Mouse (Mus musculus): ENCODE results near the gene Itgal. TPM values are rescaled to one million over a fixed set of nuclear protein-coding genes. Genes with fewer than 3 reads are reported as not detected.
A peak's percentile ranks its signal among the peaks of the same experiment; 100 is the strongest.

Gene Itgal
- total and polyA plus RNA-seq, 2 experiments from 2014 or later: 1.1 to 1.7 TPM

GRCm38 (mm10) chr7:127296786-127297555, 911 bp downstream of the Itgal start:
- H3K36me3 ChIP-seq (replicated peaks; ENCODE audit: control insufficient read depth, insufficient read depth, low read length): no peaks in the 10 kb centered on the region
- H3K4me1 ChIP-seq (ENCODE audit: control insufficient read depth, insufficient read depth): peaks cover 4% of the 10 kb centered on the region; the same call in 1 of the 2 replicates
- H3K9ac ChIP-seq (replicated peaks; ENCODE audit: low read depth, low read length): no peak overlapping the region
- peak overlapping the region; percentile 19; the same call in 1 of the 2 replicates for H3K4me3 ChIP-seq (ENCODE audit: low read depth, low read length)
- 82% methylated on average over 5 of the region's 5 CpGs for WGBS
- peak overlapping the region; percentile 36; the same call in 1 of the 2 replicates for H3K4me2 ChIP-seq (ENCODE audit: low read depth, low read length)
- H3K27ac ChIP-seq (ENCODE audit: low read depth): no peak overlapping the region
- DNase-seq (ENCODE audit: low spot score) (no peak), ATAC-seq (ENCODE audit: insufficient read depth, low read depth) (no peak)
- no peaks in the 10 kb centered on the region for H3K9me3 ChIP-seq (replicated peaks; ENCODE audit: control insufficient read depth, low read length)
- TF ChIP-seq CTCF (IDR thresholded peaks at IDR 0.05; ENCODE audit: low read depth): no peak
- no peak for TF ChIP-seq EP300 (IDR thresholded peaks at IDR 0.05; ENCODE audit: low read depth)
- H3K27me3 ChIP-seq (ENCODE audit: control insufficient read depth, insufficient read depth, low read length): no peaks in the 10 kb centered on the region

- no peaks in the 10 kb centered on the region for H3K27me3 ChIP-seq (ENCODE audit: control insufficient read depth, insufficient read depth, low read length)
- WGBS: 92% methylated on average over 5 of the region's 5 CpGs
- no peak for TF ChIP-seq EP300 (IDR thresholded peaks at IDR 0.05; ENCODE audit: low read depth)
- no peak for TF ChIP-seq CTCF (IDR thresholded peaks at IDR 0.05; ENCODE audit: low read depth)
- peaks cover 4% of the 10 kb centered on the region; the same call in 1 of the 2 replicates for H3K4me1 ChIP-seq (ENCODE audit: control insufficient read depth, insufficient read depth)
- H3K4me3 ChIP-seq (ENCODE audit: low read depth, low read length): no peak overlapping the region
- no peak for DNase-seq (ENCODE audit: low spot score)
- no peaks in the 10 kb centered on the region for H3K36me3 ChIP-seq (replicated peaks; ENCODE audit: control insufficient read depth, insufficient read depth, low read length)
- ATAC-seq (ENCODE audit: insufficient read depth, low read depth): no peak
- no peaks in the 10 kb centered on the region for H3K9me3 ChIP-seq (replicated peaks; ENCODE audit: control insufficient read depth, low read length)
- H3K9ac ChIP-seq (replicated peaks; ENCODE audit: low read depth, low read length): no peak overlapping the region
- peak overlapping the region; percentile 36; the same call in 1 of the 2 replicates for H3K4me2 ChIP-seq (ENCODE audit: low read depth, low read length)
- no peak overlapping the region for H3K27ac ChIP-seq (ENCODE audit: low read depth)
These were observed 1.6 kb downstream of the Itgal start for GRCm38 (mm10) chr7:127297586-127298193.

- Histone ChIP-seq H3K9ac (replicated peaks; ENCODE audit: low read depth, low read length) (no peak overlapping the region), H3K27me3 (ENCODE audit: control insufficient read depth, insufficient read depth, low read length) (no peaks in the 10 kb centered on the region)
- ATAC-seq (ENCODE audit: insufficient read depth, low read depth): no peak
These were observed 12.4 kb downstream of the Itgal start for GRCm38 (mm10) chr7:127308431-127308830.

GRCm38 (mm10) chr7:127308887-127309286, 12.8 kb downstream of the Itgal start:
- ATAC-seq (ENCODE audit: insufficient read depth, low read depth): peak; percentile 53; the same call in 1 of the 2 replicates
- WGBS: 69% methylated on average over 4 of the region's 4 CpGs

More at GRCm38 (mm10) chr7:127308431-127308830, 12.4 kb downstream of the Itgal start:
- 63% methylated on average over 2 of the region's 2 CpGs for WGBS
- Histone ChIP-seq H3K4me1 (ENCODE audit: control insufficient read depth, insufficient read depth) (no peaks in the 10 kb centered on the region; the same call in 1 of the 2 replicates), H3K4me2 (ENCODE audit: low read depth, low read length) (no peak overlapping the region), H3K36me3 (replicated peaks; ENCODE audit: control insufficient read depth, insufficient read depth, low read length) (no peaks in the 10 kb centered on the region), H3K9me3 (replicated peaks; ENCODE audit: control insufficient read depth, low read length) (no peaks in the 10 kb centered on the region), H3K4me3 (ENCODE audit: low read depth, low read length) (no peak overlapping the region), H3K27ac (ENCODE audit: low read depth) (no peak overlapping the region)
- no peak for DNase-seq (ENCODE audit: low spot score)
- no peak for TF ChIP-seq EP300 (IDR thresholded peaks at IDR 0.05; ENCODE audit: low read depth)
- TF ChIP-seq CTCF (IDR thresholded peaks at IDR 0.05; ENCODE audit: low read depth): no peak

GRCm38 (mm10) chr7:127309951-127310350, 13.9 kb downstream of the Itgal start:
- no peak overlapping the region for H3K27ac ChIP-seq (ENCODE audit: low read depth)
- no peak overlapping the region for H3K4me3 ChIP-seq (ENCODE audit: low read depth, low read length)
- H3K4me1 ChIP-seq (ENCODE audit: control insufficient read depth, insufficient read depth): no peaks in the 10 kb centered on the region; the same call in 1 of the 2 replicates
- no peak overlapping the region for H3K4me2 ChIP-seq (ENCODE audit: low read depth, low read length)
- ATAC-seq (ENCODE audit: insufficient read depth, low read depth) (no peak), DNase-seq (ENCODE audit: low spot score) (no peak)
- H3K36me3 ChIP-seq (replicated peaks; ENCODE audit: control insufficient read depth, insufficient read depth, low read length): no peaks in the 10 kb centered on the region
- 64% methylated on average over 12 of the region's 12 CpGs for WGBS
- no peak overlapping the region for H3K9ac ChIP-seq (replicated peaks; ENCODE audit: low read depth, low read length)
- H3K27me3 ChIP-seq (ENCODE audit: control insufficient read depth, insufficient read depth, low read length): no peaks in the 10 kb centered on the region
- no peaks in the 10 kb centered on the region for H3K9me3 ChIP-seq (replicated peaks; ENCODE audit: control insufficient read depth, low read length)
- no peak for TF ChIP-seq EP300 (IDR thresholded peaks at IDR 0.05; ENCODE audit: low read depth)
- TF ChIP-seq CTCF (IDR thresholded peaks at IDR 0.05; ENCODE audit: low read depth): no peak

More at GRCm38 (mm10) chr7:127308887-127309286, 12.8 kb downstream of the Itgal start:
- H3K9me3 ChIP-seq (replicated peaks; ENCODE audit: control insufficient read depth, low read length): no peaks in the 10 kb centered on the region
- H3K4me3 ChIP-seq (ENCODE audit: low read depth, low read length): no peak overlapping the region
- TF ChIP-seq CTCF (IDR thresholded peaks at IDR 0.05; ENCODE audit: low read depth) (peak; percentile 80), EP300 (IDR thresholded peaks at IDR 0.05; ENCODE audit: low read depth) (no peak)
- no peak overlapping the region for H3K27ac ChIP-seq (ENCODE audit: low read depth)
- peak; percentile 39 for DNase-seq (ENCODE audit: low spot score)
- H3K4me1 ChIP-seq (ENCODE audit: control insufficient read depth, insufficient read depth): no peaks in the 10 kb centered on the region; the same call in 1 of the 2 replicates
- H3K9ac ChIP-seq (replicated peaks; ENCODE audit: low read depth, low read length): no peak overlapping the region
- H3K36me3 ChIP-seq (replicated peaks; ENCODE audit: control insufficient read depth, insufficient read depth, low read length): no peaks in the 10 kb centered on the region
- no peak overlapping the region for H3K4me2 ChIP-seq (ENCODE audit: low read depth, low read length)
- H3K27me3 ChIP-seq (ENCODE audit: control insufficient read depth, insufficient read depth, low read length): no peaks in the 10 kb centered on the region
